Mouse (Mus musculus) liver, adult (tissue): Measurements from ENCODE around the gene Ptpn1.

Experiments used
- GATA4 ChIP-seq: IDR thresholded peaks from 2 replicates; pipeline ENCODE4 v1.6.1; 2014; ENCODE audit warnings: mild to moderate bottlenecking, low read length; ENCODE audit not compliant: insufficient replicate concordance

Gene Ptpn1

DNA sequence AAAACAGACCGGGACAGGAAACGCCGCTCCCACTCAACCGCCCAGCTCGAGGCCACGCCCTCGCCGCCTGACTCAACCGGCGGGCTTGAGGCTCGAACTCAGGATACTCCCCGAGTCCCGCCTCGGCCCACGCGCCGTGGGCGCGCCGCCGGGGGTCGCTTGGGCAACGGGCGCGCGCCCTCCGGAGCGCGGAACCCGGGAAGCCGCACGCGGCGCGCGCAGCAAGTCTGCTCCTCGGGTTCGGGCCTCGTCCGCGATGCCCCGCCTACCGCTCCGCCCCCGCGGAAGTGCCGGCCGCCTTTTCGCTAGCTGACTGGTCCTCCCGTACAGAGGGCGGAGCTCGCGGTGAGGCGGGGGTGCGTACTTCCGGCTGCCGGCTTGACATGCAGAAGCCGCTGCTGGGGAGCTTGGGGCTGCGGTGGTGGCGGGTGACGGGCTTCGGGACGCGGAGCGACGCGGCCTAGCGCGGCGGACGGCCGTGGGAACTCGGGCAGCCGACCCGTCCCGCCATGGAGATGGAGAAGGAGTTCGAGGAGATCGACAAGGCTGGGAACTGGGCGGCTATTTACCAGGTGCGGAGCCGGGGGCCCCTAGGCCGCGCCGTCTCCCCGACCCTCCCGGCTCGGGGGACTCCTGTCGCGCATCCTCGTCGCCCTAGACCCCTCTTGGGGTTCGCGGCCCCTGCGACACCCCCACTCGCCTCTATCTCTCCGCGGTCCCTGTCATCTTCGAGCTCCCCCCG is at the start of gene Ptpn1:
Ptpn1 (plus strand) TSS at position 73 of the 742 bp plus-strand sequence.
- no peak; the same call in 1 of the 2 replicates for TF ChIP-seq GATA4

DNA sequence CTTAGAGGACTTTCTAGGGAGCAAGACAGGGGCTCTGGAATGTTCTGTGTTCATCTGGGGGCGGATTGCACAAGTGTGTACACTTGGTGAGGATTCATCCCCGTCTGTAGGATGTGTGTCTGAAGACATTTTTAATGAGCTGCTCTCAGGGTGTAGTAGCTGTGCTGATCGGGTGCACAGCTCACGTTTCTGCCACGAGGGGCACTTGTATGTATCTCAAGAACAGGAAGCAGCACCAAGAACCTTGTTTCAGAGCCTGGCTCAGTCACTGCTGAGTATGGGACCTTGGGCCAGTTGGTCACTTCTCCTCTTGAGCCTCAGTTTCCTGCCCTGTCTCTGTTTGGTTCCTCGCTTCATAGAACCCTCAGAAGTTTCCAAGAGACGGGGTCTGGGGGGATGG is 45.4 kb upstream of the Ptpn1 start:
- TF ChIP-seq GATA4, result no peak

DNA sequence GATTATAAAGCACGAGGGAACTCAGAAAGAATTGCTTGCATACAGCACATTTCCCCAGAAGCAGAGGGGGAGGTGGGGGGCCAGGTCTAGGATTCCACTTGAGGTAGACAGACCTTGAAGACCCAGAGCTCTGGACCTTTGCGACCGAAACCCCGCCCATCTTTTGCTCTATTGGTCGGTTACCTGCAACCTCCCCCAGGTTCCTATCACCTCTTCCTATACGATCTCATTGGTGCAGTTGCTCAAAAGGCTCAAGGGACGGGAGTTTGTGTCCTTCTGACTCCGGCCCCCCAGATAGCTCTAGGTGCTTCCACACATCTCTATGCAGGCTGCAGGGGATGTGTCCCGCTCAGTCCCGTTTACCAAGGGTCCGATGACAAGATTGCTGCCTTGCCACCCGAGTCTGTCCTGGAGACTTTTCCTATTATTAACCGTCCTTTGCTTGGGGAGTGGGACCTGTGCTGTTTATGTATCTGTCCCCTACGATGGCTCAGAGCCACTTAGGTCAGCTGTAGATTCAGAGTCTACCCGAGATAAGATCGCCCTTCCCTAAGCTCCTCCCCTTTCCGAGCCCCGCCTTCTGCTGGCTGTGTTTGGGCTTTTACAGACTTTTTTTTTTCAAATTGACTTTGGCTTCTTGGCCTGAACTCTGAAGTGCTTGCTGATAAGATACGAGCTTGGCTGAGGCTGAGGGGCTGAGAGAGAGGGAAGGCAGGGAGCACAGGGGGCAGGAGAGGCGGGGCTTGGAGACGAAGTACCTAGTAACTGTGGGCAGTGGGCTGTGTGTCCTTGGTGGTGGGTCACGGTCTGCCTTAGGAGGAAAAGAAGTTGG is 44.1 kb upstream of the Ptpn1 start:
- TF ChIP-seq GATA4, result peak; percentile 98

DNA sequence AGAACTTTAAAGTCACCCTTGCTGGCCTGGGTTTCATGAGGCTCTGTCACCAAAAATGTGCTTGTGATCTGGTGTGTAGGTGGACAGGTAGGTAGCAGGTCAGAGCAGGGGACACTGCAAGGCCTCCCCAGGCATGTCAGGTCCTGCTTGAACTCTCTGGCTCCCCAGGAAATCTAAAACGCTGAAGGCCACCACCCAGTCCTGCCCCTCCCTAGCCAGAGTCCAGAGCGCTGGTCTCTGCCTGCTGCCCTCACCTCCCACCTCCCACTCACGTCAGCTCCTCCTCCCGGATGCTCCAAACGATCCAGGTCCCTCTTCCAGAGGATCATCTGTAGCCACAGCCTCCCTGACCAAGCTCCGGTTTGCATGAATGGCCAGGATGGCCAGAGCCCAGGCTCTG is 43.0 kb upstream of the Ptpn1 start:
- TF ChIP-seq GATA4, result no peak

DNA sequence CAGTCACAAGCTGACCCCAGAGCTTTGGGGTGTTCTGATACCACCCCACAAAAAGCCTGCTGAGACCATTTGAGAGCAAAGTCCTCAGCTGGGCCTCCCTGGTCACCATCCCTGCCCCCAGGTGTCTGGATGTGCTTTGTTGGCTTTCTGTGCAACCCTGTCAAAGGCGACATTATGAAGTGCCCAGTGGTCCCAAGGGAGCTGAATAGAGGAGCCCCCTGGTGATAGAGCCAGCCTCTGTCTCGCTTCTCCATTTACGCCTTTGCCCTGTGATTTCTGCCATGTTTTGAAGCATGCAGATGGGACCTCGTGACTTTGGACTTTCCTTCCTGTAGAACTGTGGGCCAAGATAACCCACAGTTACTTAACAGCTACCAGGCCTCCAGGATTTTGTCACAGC is 42.0 kb upstream of the Ptpn1 start:
- TF ChIP-seq GATA4, result no peak

DNA sequence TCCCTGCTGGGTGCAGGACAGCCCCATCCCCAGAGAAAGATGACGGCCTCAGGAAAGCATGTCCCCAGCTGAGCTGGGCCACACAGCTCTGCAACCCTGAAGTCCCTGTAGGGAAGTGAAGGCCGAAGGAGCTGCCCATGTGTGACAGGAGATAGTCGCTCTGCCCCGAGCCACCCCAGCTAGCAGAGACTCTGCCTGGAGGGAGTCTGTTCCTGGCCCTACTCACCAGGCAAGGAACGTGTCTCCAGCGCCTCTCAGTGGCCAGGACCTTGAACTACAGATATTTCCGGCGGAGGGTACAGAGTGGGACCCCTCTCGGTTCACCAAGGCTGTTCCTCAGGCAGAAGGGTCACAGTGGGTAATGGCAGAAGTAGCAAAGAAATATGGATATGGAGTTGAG is 39.9 kb upstream of the Ptpn1 start:
- no peak for TF ChIP-seq GATA4

DNA sequence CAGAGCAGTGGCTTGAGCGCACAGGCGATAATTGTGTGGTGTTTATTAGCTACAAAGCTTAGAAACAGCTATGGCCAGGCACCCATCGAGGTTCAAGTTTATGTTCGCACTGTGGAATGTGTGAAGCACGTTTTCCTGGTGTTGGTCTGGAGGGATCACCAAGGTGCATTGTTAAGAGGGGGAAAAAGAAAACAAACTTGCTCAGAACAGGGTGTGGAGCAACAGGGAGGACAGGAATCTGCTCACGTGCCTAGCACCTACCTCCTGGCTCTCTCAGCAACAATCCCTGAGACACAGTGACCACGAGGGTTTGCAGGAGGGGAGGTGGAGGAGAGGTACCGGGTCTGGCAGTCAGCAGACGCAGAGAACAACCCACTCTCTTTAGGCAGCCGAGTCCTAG is 38.2 kb upstream of the Ptpn1 start:
- TF ChIP-seq GATA4, result no peak

DNA sequence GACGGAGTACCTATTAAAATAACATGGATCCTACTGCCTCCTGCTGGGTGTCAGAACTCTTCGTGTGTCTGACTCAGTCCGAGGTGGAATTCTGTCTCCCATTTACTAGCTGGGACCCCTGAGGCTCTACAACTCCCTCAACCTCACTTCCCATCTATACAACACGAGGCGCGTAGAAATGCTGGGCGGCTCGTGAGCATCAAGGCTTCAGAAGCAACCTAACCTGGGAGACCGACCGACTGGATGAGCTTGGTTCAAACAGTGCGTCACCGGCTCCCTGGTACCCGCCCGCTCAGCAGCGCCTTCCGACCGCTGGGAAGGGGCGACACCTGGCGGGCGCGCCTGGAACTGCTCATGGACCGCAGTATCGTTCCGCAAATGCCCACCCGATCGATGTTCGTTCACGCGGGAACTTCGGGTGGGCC is 36.9 kb upstream of the Ptpn1 start:
- no peak for TF ChIP-seq GATA4

DNA sequence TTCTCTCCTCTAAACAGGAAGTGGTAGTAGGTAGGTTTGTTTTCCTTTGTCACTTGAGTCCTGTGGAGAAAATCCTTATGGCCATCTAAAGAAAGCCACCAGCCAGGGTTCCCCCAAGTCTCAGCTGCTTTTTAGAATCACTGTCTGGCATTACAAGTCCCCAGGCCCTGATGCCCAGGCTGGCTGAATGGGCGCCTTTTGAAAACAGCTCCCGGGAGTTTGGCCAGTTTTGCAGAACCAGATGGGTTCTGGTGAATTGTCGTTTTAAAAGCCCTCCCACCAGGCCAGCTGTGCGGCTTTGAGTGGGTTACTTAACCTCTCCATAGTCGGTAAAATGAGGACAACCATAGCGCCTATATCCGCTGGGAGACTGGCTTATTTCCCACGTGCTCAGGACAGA is 34.0 kb upstream of the Ptpn1 start:
- TF ChIP-seq GATA4, result no peak

DNA sequence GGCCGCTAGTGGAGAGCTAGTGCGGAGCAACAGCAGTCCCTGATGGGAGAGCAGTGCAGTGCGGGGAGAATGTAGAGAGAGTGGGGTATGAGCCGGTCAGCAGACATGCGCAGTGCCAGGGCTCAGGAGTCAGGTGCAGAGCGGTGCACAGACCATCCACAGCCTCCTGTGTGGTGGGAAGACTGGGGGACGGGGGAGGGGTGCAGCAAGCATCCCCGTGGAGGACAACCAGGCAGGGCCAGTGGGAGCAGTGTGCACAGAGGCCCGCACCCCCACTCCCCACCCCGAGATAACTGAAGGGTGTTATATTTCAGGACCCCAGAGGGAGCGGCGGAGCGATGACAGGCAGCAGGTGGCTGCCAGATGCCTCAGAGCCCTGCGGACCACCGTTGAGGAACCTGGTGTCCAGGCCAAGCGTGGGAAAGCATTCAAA is 31.9 kb upstream of the Ptpn1 start:
- TF ChIP-seq GATA4, result no peak

DNA sequence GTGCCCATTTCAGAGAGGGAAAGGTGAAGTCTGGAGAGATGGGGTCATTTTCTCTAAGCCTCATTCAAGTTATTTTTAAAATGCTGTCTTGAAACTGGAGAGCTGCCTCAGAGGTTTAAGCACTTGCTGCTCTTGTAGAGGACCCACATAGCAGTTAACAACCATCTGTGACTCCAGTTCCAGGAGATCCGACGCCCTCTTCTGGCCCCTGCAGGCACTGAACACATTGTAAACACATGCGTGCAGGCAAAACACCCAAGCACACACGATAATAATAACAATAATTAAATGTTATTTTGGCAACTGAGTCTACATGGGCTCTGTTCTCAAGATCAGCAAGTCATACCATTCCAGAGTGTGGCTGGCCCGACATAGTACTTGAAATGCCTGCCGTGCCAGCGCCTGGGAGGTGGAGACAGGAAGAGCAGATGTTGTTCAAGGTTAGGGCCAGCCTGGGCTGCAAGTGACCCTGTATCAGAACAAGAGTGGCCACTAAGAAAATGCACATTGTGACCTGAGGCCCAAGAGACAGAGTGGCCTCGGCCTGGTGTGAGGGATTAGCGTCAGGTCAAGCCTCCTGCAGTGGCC is 29.6 kb upstream of the Ptpn1 start:
- TF ChIP-seq GATA4, result no peak

DNA sequence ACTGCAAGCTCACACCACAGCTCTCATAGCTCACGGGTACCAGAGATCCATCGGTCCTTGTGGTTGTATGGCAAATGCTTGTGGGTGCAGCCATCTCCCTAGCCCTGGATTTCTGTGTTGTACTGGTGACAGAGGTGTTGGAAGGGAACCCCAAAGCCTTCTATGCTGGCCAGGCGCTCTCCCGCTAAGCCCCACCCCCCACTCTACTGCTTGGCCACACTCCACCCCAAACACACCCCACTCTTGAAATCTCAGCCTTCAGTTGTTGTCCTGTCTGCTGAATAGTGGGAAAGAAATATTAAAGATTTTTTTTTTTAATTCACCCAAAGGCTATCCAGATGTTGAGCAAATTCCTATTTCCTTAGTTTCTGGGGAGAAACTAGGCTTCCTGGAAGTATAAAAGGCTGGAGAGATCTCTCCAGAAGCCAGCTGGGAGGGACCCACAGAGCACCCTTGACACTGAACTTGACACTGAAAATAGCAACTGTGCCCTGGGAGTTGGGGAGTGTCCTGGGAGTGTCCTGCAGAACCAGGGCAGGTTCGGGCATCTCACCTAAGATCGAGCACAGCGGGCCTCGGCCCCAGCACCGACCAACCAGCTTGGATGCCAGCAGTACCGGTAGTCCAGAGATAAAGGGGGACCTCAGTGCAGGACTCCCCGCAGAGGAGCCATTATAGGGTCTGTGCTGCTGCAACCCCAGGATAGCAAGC is 28.5 kb upstream of the Ptpn1 start:
- TF ChIP-seq GATA4, result no peak

DNA sequence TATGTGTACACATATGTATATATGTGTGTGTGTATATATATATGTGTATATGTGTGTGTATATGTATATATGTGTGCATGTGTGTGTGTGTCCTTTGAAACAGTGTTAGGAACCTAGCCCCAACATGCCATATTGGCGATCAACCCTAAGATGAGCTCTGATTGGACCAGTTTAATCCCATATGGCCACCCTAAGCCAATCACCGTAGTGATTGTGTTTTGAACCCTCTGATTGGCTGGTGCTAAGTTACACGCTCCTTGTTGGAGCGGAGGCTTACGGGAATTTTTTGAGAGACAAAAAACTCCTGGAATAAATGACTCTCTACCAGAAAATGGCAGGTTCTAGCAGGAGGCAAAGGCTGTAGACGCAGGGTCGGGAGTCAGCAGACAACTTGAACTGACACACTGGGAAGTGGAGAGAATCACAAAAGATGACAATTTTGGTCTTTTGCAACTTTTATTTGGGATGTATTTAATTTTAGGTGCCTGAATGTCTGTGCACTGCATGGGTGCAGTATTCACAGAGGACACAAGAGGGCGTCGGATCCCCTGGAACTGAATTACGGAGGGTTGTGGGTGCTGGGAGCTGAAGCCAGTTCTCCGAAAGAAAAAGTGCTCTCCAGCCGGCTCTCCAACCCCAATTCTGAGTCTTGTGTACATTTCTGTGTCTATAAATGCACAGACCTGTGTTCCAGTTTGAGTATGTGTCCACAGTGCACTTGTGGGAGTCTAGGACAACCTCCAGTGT is 27.1 kb upstream of the Ptpn1 start:
- TF ChIP-seq GATA4, result no peak

DNA sequence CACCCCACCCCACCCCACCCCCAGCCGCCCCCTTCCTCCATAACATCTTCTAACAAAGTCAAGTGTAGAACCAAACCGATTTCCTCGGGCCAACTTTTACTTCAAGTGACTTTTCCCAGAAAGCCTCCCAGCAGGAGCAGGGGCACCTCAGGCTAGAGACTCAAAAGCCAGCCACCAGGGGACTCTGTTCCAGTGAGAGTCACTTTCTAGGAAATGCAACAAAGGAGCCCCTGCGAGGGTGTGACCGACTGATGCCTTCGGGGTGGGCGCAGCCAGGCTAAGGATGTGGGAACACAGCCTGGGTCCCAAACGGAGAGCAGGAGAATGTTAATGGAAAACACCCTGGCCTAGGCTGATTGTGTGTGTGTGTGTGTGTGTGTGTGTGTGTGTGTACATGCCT is 26.3 kb upstream of the Ptpn1 start:
- no peak for TF ChIP-seq GATA4

DNA sequence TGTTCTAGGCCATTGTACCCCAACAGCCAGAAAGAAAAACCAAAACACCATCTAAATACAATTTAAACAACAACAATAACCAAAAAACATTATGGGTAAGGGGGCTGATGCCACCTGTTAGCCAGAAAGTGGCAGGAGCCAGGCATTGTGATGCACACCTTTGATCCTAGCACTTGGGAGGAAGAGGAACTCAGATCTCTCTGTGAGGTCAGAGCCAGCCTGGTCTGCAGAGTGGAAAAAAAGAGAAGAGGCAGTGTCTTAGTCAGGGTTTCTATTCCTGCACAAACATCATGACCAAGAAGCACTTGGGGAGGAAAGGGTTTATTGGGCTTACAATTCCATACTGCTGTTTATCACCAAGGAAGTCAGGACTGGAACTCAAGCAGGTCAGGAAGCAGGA is 25.1 kb upstream of the Ptpn1 start:
- TF ChIP-seq GATA4, result no peak

DNA sequence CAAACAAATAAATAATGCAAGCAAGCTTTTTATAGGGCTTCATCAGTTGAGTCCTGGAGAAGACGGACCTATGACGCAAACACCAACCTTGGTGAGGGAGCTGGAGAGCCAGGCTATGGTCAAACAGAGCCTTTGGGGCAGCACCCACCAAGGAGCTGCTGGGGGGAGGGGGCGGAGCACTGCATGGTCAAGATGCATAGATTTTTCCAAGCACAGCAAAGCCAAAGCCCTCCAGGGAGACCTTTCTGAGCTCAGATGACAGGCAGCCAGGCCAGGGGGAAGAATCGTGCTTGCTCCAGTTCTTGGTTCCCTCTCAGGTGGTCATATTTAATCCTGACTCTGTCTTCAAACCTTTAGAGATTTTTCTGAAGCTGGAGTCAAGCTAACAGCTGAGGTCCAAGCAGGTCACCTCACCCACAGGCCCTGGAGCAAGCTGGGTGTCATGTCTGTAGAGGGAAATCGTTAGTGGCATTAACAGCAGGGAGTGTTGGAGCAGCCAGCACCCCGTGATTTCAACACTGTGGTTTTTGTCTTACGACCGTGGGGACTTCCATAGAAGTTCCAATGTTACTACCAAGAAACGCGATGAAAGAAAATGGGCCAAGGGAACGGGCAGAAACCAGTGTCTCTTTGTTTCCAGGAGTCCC is 22.2 kb upstream of the Ptpn1 start:
- TF ChIP-seq GATA4, result no peak
